Mouse (Mus musculus) erythroblast, embryonic 14.5 days (primary cell): ENCODE measurements around the gene Pou2f3.

Source experiments
- GATA1 ChIP-seq: IDR thresholded peaks from 2 replicates; pipeline ENCODE4 v1.6.1; 2012; ENCODE audit warnings: low read length, inconsistent platforms, mixed read lengths
- TAL1 ChIP-seq: IDR thresholded peaks from 3 replicates; pipeline ENCODE4 v1.6.1; 2012; ENCODE audit warnings: low read length, inconsistent platforms, mixed read lengths

- no peak for TF ChIP-seq TAL1
- no peak for TF ChIP-seq GATA1
Measured at GRCm38 (mm10) chr9:43232286-43232685, 22.1 kb upstream of the Pou2f3 start.
